Mouse (Mus musculus): ENCODE results near the gene Pebp1. TPM values are rescaled to one million over a fixed set of nuclear protein-coding genes. Genes with fewer than 3 reads are reported as not detected.
"Not testable (repeated sequence)": the region's sequence is repeated elsewhere in the genome, so short reads cannot be mapped to it uniquely, and the experiment has no call there.

Pebp1 gene
- polyA plus RNA-seq, 1 experiment from 2014 or later = 543 TPM

GRCm38 (mm10) chr5:117305754-117306153, 18.3 kb upstream of the Pebp1 start:
- ATAC-seq (replicated peaks; ENCODE audit: insufficient number of reproducible peaks, insufficient read depth, low FRiP score, low read depth) = no peak
- Histone ChIP-seq H3K4me3 (no peak overlapping the region), H3K4me1 (replicated peaks) (peaks cover 16% of the 10 kb centered on the region), H3K4me2 (no peak overlapping the region), H3K27me3 (no peaks in the 10 kb centered on the region), H3K27ac (no peak overlapping the region), H3K36me3 (no peaks in the 10 kb centered on the region), H3K9me3 (replicated peaks) (no peaks in the 10 kb centered on the region), H3K9ac (no peak overlapping the region)
- WGBS = 86% methylated on average over 5 of the region's 5 CpGs

GRCm38 (mm10) chr5:117304947-117305346, 17.5 kb upstream of the Pebp1 start:
- H3K36me3 ChIP-seq = no peaks in the 10 kb centered on the region
- H3K4me3 ChIP-seq = no peak overlapping the region
- H3K4me1 ChIP-seq (replicated peaks) = peaks cover 16% of the 10 kb centered on the region
- no peak overlapping the region for H3K9ac ChIP-seq
- H3K27ac ChIP-seq = no peak overlapping the region
- no peak for ATAC-seq (replicated peaks; ENCODE audit: insufficient number of reproducible peaks, insufficient read depth, low FRiP score, low read depth)
- H3K9me3 ChIP-seq (replicated peaks) = no peaks in the 10 kb centered on the region
- H3K4me2 ChIP-seq = no peak overlapping the region
- no peaks in the 10 kb centered on the region for H3K27me3 ChIP-seq
- WGBS = 69% methylated on average over 7 of the region's 7 CpGs

DNA sequence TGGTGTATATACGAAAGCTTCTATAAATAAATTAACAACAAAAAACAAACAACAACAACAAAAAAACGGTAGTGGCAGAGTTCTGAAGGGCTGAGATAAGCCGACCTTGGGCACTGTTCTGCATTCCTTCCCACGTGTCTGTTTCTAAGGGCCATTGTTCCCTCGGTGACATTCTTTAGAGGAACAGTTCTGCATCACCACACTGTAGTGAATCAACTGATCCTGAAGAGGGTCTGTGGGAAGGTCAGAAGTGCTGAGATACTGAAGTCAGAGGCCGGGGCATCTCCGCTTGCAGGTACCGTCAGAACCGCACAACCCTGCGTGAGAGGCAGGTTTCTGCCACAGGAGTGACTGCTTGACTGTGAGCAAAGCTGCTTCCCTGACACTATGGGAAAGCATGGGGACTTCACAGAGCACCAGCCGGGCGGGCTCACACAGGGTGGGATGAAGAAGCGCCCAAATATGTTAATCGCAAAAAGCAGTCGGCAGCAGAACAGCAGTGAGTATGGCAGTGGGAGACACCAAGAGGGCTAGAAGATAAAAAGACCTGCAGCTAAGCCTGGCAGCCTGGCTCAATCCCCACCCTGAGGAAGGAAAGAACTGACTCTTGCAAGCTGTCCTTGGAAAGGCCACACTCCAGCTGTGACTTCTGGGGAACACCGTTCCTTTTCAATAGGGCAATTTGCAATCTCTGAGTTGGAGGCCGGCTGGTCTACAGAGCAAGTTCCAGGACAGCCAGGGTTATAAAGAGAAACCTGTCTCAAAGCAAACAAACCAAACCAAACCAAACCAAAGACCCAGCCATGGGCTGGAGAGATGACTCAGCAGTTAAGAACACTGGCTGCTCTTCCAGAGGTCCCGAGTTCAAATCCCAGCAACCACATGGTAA, 16.5 kb upstream of the Pebp1 start:
- Histone ChIP-seq H3K27me3 (no peaks in the 10 kb centered on the region), H3K4me3 (no peak overlapping the region), H3K9me3 (replicated peaks) (no peaks in the 10 kb centered on the region), H3K9ac (no peak overlapping the region), H3K4me1 (replicated peaks) (peaks cover 16% of the 10 kb centered on the region), H3K36me3 (no peaks in the 10 kb centered on the region), H3K27ac (peak overlapping the region; percentile 1; the same call in 1 of the 2 replicates), H3K4me2 (no peak overlapping the region)
- ATAC-seq (replicated peaks; ENCODE audit: insufficient number of reproducible peaks, insufficient read depth, low FRiP score, low read depth) = no peak
- WGBS = 39% methylated on average over 18 of the region's 18 CpGs

DNA sequence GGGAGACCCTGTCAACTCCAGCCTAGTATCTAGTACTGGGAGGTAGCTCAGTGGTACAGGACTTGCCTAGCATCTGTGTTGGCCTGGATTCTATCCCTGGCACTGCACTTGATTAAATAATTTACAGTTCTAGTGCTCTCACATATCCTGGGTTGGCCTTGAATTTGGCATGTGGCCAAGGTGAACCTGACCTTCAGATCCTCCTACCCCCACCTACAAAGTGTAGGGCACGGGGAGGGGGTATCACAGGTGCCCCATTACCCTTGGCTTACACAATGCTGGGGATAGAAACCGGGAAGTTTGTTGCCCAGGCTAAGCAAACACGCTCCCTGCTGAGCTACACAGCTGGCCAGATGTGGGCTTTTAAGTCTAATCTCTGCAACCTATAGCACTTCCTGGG, 15.5 kb upstream of the Pebp1 start:
- H3K9me3 ChIP-seq (replicated peaks) = no peaks in the 10 kb centered on the region
- no peaks in the 10 kb centered on the region for H3K36me3 ChIP-seq
- H3K27ac ChIP-seq = peak overlapping the region; percentile 15; the same call in 1 of the 2 replicates
- WGBS = 49% methylated on average over 3 of the region's 3 CpGs
- H3K9ac ChIP-seq = no peak overlapping the region
- no peak overlapping the region for H3K4me3 ChIP-seq
- ATAC-seq (replicated peaks; ENCODE audit: insufficient number of reproducible peaks, insufficient read depth, low FRiP score, low read depth) = 0 out of 2 replicates have a peak, but pooled peaks have one; percentile 18
- H3K27me3 ChIP-seq = no peaks in the 10 kb centered on the region
- H3K4me1 ChIP-seq (replicated peaks) = peaks cover 16% of the 10 kb centered on the region
- no peak overlapping the region for H3K4me2 ChIP-seq

GRCm38 (mm10) chr5:117295011-117295410, 7.6 kb upstream of the Pebp1 start:
- no peak overlapping the region for H3K27ac ChIP-seq
- H3K9me3 ChIP-seq (replicated peaks) = no peaks in the 10 kb centered on the region
- no peaks in the 10 kb centered on the region for H3K36me3 ChIP-seq
- no peak overlapping the region for H3K9ac ChIP-seq
- no peaks in the 10 kb centered on the region for H3K4me1 ChIP-seq (replicated peaks)
- H3K27me3 ChIP-seq = no peaks in the 10 kb centered on the region
- no peak overlapping the region for H3K4me2 ChIP-seq
- no peak overlapping the region for H3K4me3 ChIP-seq
- no peak for ATAC-seq (replicated peaks; ENCODE audit: insufficient number of reproducible peaks, insufficient read depth, low FRiP score, low read depth)
- WGBS = 84% methylated on average over 8 of the region's 8 CpGs

DNA sequence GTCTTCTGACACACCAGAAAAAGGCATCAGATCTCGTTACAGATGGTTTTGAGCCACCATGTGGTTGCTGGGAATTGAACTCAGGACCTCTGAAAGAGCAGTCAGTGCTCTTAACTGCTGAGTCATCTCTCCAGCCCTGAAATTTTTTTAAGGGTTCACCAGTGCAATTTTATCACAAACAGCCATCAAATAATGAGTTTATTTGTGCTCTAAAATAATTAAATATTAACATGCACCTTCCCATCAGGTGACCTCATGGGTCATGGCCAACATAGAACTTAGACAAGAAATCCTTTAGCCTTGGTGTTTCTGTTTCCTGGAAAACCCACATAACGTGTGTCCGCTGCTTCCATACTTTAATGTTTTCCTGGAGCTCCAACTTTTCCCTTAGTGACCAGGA, 6.4 kb upstream of the Pebp1 start:
- not testable (repeated sequence) for H3K9ac ChIP-seq; H3K4me1 ChIP-seq (replicated peaks); H3K36me3 ChIP-seq; H3K4me2 ChIP-seq; H3K27me3 ChIP-seq; H3K4me3 ChIP-seq; ATAC-seq (replicated peaks; ENCODE audit: insufficient number of reproducible peaks, insufficient read depth, low FRiP score, low read depth); H3K27ac ChIP-seq; H3K9me3 ChIP-seq (replicated peaks)
- 82% methylated on average over 3 of the region's 3 CpGs for WGBS

- WGBS = 73% methylated on average over 6 of the region's 6 CpGs
- peaks cover 7% of the 10 kb centered on the region for H3K4me1 ChIP-seq (replicated peaks)
- H3K4me2 ChIP-seq = no peak overlapping the region
- no peak overlapping the region for H3K9ac ChIP-seq
- no peak overlapping the region for H3K27ac ChIP-seq
- H3K36me3 ChIP-seq = no peaks in the 10 kb centered on the region
- H3K27me3 ChIP-seq = no peaks in the 10 kb centered on the region
- H3K4me3 ChIP-seq = no peak overlapping the region
- ATAC-seq (replicated peaks; ENCODE audit: insufficient number of reproducible peaks, insufficient read depth, low FRiP score, low read depth) = no peak
- no peaks in the 10 kb centered on the region for H3K9me3 ChIP-seq (replicated peaks)
Measured at GRCm38 (mm10) chr5:117292547-117292946, 5.1 kb upstream of the Pebp1 start.

DNA sequence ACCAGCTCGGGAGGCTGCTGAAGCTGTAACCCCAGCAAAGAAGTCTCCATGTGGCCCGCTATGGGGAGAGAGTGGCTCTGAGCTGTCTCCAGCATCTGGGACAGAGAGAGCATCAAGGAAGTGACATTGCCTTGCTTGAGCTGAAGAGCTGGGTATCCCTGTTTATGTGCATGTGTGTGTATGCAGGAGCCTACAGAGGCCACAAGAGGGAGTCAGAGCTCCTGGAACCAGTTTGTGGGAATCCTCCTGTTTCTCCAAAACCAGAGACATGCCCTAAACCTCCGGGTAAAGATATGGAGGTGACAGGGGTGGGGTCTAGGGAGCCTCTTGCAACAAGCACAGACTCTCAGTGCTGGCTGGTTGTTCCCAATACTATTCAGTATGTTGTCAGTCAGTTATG, 3.9 kb upstream of the Pebp1 start:
- Histone ChIP-seq H3K4me1 (replicated peaks) (peaks cover 12% of the 10 kb centered on the region), H3K36me3 (no peaks in the 10 kb centered on the region), H3K4me2 (no peak overlapping the region), H3K27ac (no peak overlapping the region), H3K9me3 (replicated peaks) (no peaks in the 10 kb centered on the region), H3K4me3 (no peak overlapping the region), H3K9ac (no peak overlapping the region), H3K27me3 (no peaks in the 10 kb centered on the region)
- no peak for ATAC-seq (replicated peaks; ENCODE audit: insufficient number of reproducible peaks, insufficient read depth, low FRiP score, low read depth)
- 80% methylated on average over 3 of the region's 3 CpGs for WGBS

GRCm38 (mm10) chr5:117290081-117290480, 2.7 kb upstream of the Pebp1 start:
- H3K9ac ChIP-seq = no peak overlapping the region
- no peaks in the 10 kb centered on the region for H3K9me3 ChIP-seq (replicated peaks)
- H3K27ac ChIP-seq = no peak overlapping the region
- WGBS = 92% methylated on average over 2 of the region's 2 CpGs
- H3K4me2 ChIP-seq = no peak overlapping the region
- H3K4me1 ChIP-seq (replicated peaks) = peaks cover 24% of the 10 kb centered on the region
- H3K4me3 ChIP-seq = no peak overlapping the region
- no peaks in the 10 kb centered on the region for H3K27me3 ChIP-seq
- no peak for ATAC-seq (replicated peaks; ENCODE audit: insufficient number of reproducible peaks, insufficient read depth, low FRiP score, low read depth)
- no peaks in the 10 kb centered on the region; the same call in 1 of the 2 replicates for H3K36me3 ChIP-seq

GRCm38 (mm10) chr5:117289646-117290045, 2.2 kb upstream of the Pebp1 start:
- Histone ChIP-seq H3K27ac (no peak overlapping the region), H3K9me3 (replicated peaks) (no peaks in the 10 kb centered on the region), H3K36me3 (no peaks in the 10 kb centered on the region; the same call in 1 of the 2 replicates), H3K27me3 (no peaks in the 10 kb centered on the region), H3K9ac (no peak overlapping the region), H3K4me2 (no peak overlapping the region), H3K4me1 (replicated peaks) (peaks cover 26% of the 10 kb centered on the region), H3K4me3 (no peak overlapping the region)
- ATAC-seq (replicated peaks; ENCODE audit: insufficient number of reproducible peaks, insufficient read depth, low FRiP score, low read depth) = no peak

DNA sequence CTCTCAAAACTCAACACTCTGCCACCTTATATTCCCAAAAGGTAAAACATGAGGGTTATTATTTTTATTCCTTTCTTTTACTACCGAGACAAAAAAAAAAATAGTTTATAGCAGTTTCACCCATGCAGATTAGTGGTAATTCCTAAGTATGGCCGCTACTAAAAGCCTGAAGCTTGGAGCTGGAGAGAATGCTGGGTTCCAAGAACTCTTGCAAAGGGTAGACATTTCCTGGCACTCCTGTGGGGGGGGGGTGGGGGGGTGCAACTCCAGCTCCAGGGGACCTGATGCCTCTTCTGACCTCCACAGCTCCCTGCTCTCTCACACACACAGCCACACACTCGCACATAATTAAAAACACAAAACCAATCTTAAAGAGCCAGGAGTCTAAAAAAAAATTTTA, 1.1 kb downstream of the Pebp1 start:
- Histone ChIP-seq H3K27ac (peak overlapping the region; percentile 70), H3K4me2 (peak overlapping the region; percentile 75), H3K4me1 (replicated peaks) (peaks cover 30% of the 10 kb centered on the region), H3K36me3 (peaks cover 20% of the 10 kb centered on the region), H3K27me3 (no peaks in the 10 kb centered on the region), H3K9me3 (replicated peaks) (no peaks in the 10 kb centered on the region), H3K4me3 (peak overlapping the region; percentile 75), H3K9ac (peak overlapping the region; percentile 82; the same call in 1 of the 2 replicates)
- ATAC-seq (replicated peaks; ENCODE audit: insufficient number of reproducible peaks, insufficient read depth, low FRiP score, low read depth) = no peak
- 50% methylated on average over 3 of the region's 3 CpGs for WGBS

DNA sequence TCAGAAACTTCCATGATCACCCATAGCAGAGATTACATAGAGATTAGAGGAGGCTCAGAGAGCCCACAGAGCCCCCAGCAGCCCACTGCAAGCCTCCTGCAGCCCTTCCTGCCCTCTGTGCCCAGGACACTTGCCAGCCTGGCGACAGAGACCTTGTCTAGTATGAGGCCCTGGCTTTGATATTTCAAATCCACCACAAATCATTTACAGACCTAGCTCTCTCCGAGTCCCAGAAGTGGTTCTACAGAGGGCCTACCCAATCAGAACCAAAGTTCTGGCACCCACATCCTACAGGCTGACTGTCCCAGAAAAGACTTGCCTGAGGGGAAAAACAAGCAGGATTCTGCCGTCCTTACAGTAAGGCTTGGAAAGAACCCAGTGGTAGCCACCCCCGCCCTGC, 2.2 kb downstream of the Pebp1 start:
- no peak overlapping the region for H3K27ac ChIP-seq
- H3K9me3 ChIP-seq (replicated peaks) = no peaks in the 10 kb centered on the region
- H3K27me3 ChIP-seq = no peaks in the 10 kb centered on the region
- H3K9ac ChIP-seq = no peak overlapping the region
- no peak for ATAC-seq (replicated peaks; ENCODE audit: insufficient number of reproducible peaks, insufficient read depth, low FRiP score, low read depth)
- H3K36me3 ChIP-seq = peaks cover 26% of the 10 kb centered on the region
- no peak overlapping the region for H3K4me3 ChIP-seq
- peaks cover 30% of the 10 kb centered on the region for H3K4me1 ChIP-seq (replicated peaks)
- WGBS = 85% methylated on average over 4 of the region's 4 CpGs
- no peak overlapping the region for H3K4me2 ChIP-seq

Data from heart, embryonic 15.5 days (tissue).